Mouse (Mus musculus): ENCODE data around the gene Smc1a.

The Smc1a gene

GRCm38 (mm10) chrX:152097572-152097971 is 81.3 kb downstream of the Smc1a start:
- TF ChIP-seq GATA4 (IDR thresholded peaks at IDR 0.05; ENCODE audit: insufficient replicate concordance, low read length), result no peak

Data from liver, adult (tissue).